Comparison of ENCODE assay signal across 20 mouse cellular contexts in the genomic region with DNA sequence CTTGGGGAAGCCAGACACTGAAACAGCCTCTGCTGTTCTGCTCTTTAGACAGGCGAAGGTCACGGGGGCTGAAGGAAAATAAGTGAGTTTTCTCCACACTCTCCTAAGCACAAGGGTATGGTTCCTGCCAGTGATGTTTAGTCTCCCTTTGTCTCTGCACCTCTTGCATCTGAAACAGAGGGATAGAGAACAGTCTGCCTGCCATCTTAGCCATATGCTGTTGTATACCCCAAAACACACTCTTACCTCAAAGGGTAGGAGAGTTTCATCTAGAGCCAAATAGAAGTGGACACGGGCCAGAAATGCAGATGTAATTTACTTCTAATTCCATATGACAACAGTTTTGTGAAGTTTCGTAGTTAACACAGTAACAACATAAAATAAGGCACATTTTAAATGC.
DNase-seq lines count a peak whose midpoint lies in the region; ATAC-seq and TF ChIP-seq lines count a peak whose summit lies in the region.
"Had no signal": no experiment of that assay in that cellular context is flagged by ENCODE, and none has a peak within 500 bp of the region (broad histone marks: within the 10 kb centered on the region; RNA-seq: fewer than 3 reads in every experiment).

No protein-coding gene starts in this region.

- H3K4me2 ChIP-seq in forebrain, embryonic 13.5 days, result no peak overlapping the region
- H3K4me2 ChIP-seq in forebrain, embryonic 12.5 days, result no peak overlapping the region
- H3K4me2 ChIP-seq in kidney, postnatal 0 days (ENCODE audit: low read length), result no peak overlapping the region
- no peak overlapping the region for H3K4me2 ChIP-seq in embryonic facial prominence, embryonic 14.5 days (ENCODE audit: low read depth, low read length)
- H3K4me2 ChIP-seq: embryonic facial prominence, embryonic 12.5 days; hindbrain, embryonic 13.5 days; stomach, embryonic 15.5 days had no signal

- no peaks in the 10 kb centered on the region for H3K36me3 ChIP-seq in forebrain, embryonic 13.5 days (ENCODE audit: poor library complexity, severe bottlenecking)
- no peaks in the 10 kb centered on the region for H3K36me3 ChIP-seq in forebrain, embryonic 12.5 days (replicated peaks)
- H3K36me3 ChIP-seq in kidney, postnatal 0 days (ENCODE audit: insufficient read depth, low read length), result no peaks in the 10 kb centered on the region
- no peaks in the 10 kb centered on the region for H3K36me3 ChIP-seq in embryonic facial prominence, embryonic 14.5 days (ENCODE audit: control insufficient read depth, insufficient read depth, low read length)
- H3K36me3 ChIP-seq in limb, embryonic 10.5 days, result no peaks in the 10 kb centered on the region
- H3K36me3 ChIP-seq: embryonic facial prominence, embryonic 12.5 days; heart, embryonic 10.5 days; hindbrain, embryonic 13.5 days; stomach, embryonic 15.5 days had no signal

- H3K4me1 ChIP-seq in forebrain, embryonic 13.5 days, result no peaks in the 10 kb centered on the region
- H3K4me1 ChIP-seq in forebrain, embryonic 12.5 days, result peaks cover 4% of the 10 kb centered on the region; the same call in 1 of the 2 replicates
- no peaks in the 10 kb centered on the region; the same call in 1 of the 2 replicates for H3K4me1 ChIP-seq in kidney, postnatal 0 days (replicated peaks; ENCODE audit: insufficient read depth, low read length)
- 0 out of 2 replicates have a peak, but pooled peaks cover 4% of the 10 kb centered on the region for H3K4me1 ChIP-seq in embryonic facial prominence, embryonic 14.5 days (ENCODE audit: control insufficient read depth, insufficient read depth, low read length)
- H3K4me1 ChIP-seq in limb, embryonic 10.5 days, result peaks cover 18% of the 10 kb centered on the region
- H3K4me1 ChIP-seq: heart, embryonic 10.5 days; hindbrain, embryonic 13.5 days had no signal

- H3K9me3 ChIP-seq in forebrain, embryonic 13.5 days (replicated peaks), result no peaks in the 10 kb centered on the region
- H3K9me3 ChIP-seq in forebrain, embryonic 12.5 days, result no peaks in the 10 kb centered on the region
- H3K9me3 ChIP-seq in kidney, postnatal 0 days (replicated peaks; ENCODE audit: low read length), result no peaks in the 10 kb centered on the region
- no peaks in the 10 kb centered on the region for H3K9me3 ChIP-seq in embryonic facial prominence, embryonic 14.5 days (ENCODE audit: control insufficient read depth, low read length)
- no peaks in the 10 kb centered on the region for H3K9me3 ChIP-seq in limb, embryonic 10.5 days (replicated peaks)
- H3K9me3 ChIP-seq: embryonic facial prominence, embryonic 12.5 days; heart, embryonic 10.5 days; hindbrain, embryonic 13.5 days; stomach, embryonic 15.5 days had no signal

- no peak overlapping the region for H3K4me3 ChIP-seq in forebrain, embryonic 13.5 days
- no peak overlapping the region for H3K4me3 ChIP-seq in forebrain, embryonic 12.5 days (replicated peaks)
- no peak overlapping the region for H3K4me3 ChIP-seq in kidney, postnatal 0 days (replicated peaks; ENCODE audit: low read depth, low read length)
- H3K4me3 ChIP-seq in embryonic facial prominence, embryonic 14.5 days (ENCODE audit: low read depth, low read length), result no peak overlapping the region
- H3K4me3 ChIP-seq in limb, embryonic 10.5 days, result no peak overlapping the region
- H3K4me3 ChIP-seq: embryonic facial prominence, embryonic 12.5 days; heart, embryonic 10.5 days; hindbrain, embryonic 13.5 days; stomach, embryonic 15.5 days had no signal

- H3K9ac ChIP-seq in forebrain, embryonic 13.5 days, result no peak overlapping the region
- H3K9ac ChIP-seq in forebrain, embryonic 12.5 days, result no peak overlapping the region
- no peak overlapping the region for H3K9ac ChIP-seq in kidney, postnatal 0 days (ENCODE audit: low read depth, low read length)
- H3K9ac ChIP-seq in embryonic facial prominence, embryonic 14.5 days (ENCODE audit: low read depth, low read length), result no peak overlapping the region
- H3K9ac ChIP-seq: embryonic facial prominence, embryonic 12.5 days; hindbrain, embryonic 13.5 days; stomach, embryonic 15.5 days had no signal

- no peak overlapping the region for H3K27ac ChIP-seq in forebrain, embryonic 13.5 days
- H3K27ac ChIP-seq in forebrain, embryonic 12.5 days, result no peak overlapping the region
- H3K27ac ChIP-seq in kidney, postnatal 0 days, result peak overlapping the region; percentile 32; the same call in 1 of the 2 replicates
- H3K27ac ChIP-seq in embryonic facial prominence, embryonic 14.5 days (replicated peaks; ENCODE audit: low read depth, low read length), result no peak overlapping the region
- H3K27ac ChIP-seq in limb, embryonic 10.5 days, result peak overlapping the region; percentile 66; the same call in 1 of the 2 replicates
- H3K27ac ChIP-seq: embryonic facial prominence, embryonic 12.5 days; heart, embryonic 10.5 days; hindbrain, embryonic 13.5 days; stomach, embryonic 15.5 days had no signal

- 75% methylated on average over 4 of the region's 4 CpGs for WGBS in forebrain, embryonic 13.5 days
- 83% methylated on average over 4 of the region's 4 CpGs for WGBS in forebrain, embryonic 12.5 days
- 55% methylated on average over 4 of the region's 4 CpGs for WGBS in kidney, postnatal 0 days
- WGBS in embryonic facial prominence, embryonic 14.5 days, result 63% methylated on average over 4 of the region's 4 CpGs
- 84% methylated on average over 4 of the region's 4 CpGs for WGBS in limb, embryonic 10.5 days

- no peaks in the 10 kb centered on the region for H3K27me3 ChIP-seq in forebrain, embryonic 13.5 days
- no peaks in the 10 kb centered on the region for H3K27me3 ChIP-seq in forebrain, embryonic 12.5 days
- no peaks in the 10 kb centered on the region for H3K27me3 ChIP-seq in kidney, postnatal 0 days (ENCODE audit: insufficient read depth, low read length)
- H3K27me3 ChIP-seq in embryonic facial prominence, embryonic 14.5 days (replicated peaks; ENCODE audit: control insufficient read depth, insufficient read depth, low read length), result no peaks in the 10 kb centered on the region
- H3K27me3 ChIP-seq in limb, embryonic 10.5 days (ENCODE audit: low read depth, poor library complexity, severe bottlenecking), result no peaks in the 10 kb centered on the region
- H3K27me3 ChIP-seq: hindbrain, embryonic 13.5 days; stomach, embryonic 15.5 days had no signal

- TF ChIP-seq CTCF in kidney, postnatal 0 days (IDR thresholded peaks at IDR 0.05; ENCODE audit: low read depth), result no peak

- DNase-seq in kidney, postnatal 0 days (ENCODE audit: low spot score), result peak; percentile 50
- DNase-seq in kidney, adult 18-20 months, result no peak
- DNase-seq in embryonic facial prominence, embryonic 14.5 days (ENCODE audit: low spot score), result no peak
- DNase-seq in limb, embryonic 10.5 days (ENCODE audit: low spot score), result no peak
- DNase-seq in urinary bladder, adult 18-20 months (ENCODE audit: low spot score in 2 of 2), result no peak
- DNase-seq in adipocyte (ENCODE audit: low spot score), result no peak
- DNase-seq: cerebellum, adult 2 months; heart, postnatal 10 days; liver; right cerebral cortex, postnatal 25 days; thymus, adult 18-20 months; thymus, postnatal 4 days had no signal

- ATAC-seq in forebrain, embryonic 13.5 days, result peak; percentile 63; the same call in 1 of the 2 replicates
- no peak for ATAC-seq in forebrain, embryonic 12.5 days (ENCODE audit: low FRiP score)
- no peak for ATAC-seq in kidney, postnatal 0 days (replicated peaks; ENCODE audit: low FRiP score, low read depth)
- peak; percentile 44; the same call in 1 of the 2 replicates for ATAC-seq in embryonic facial prominence, embryonic 14.5 days (ENCODE audit: low read depth)
- ATAC-seq: inflammation-experienced regulatory T-cells, adult 6 months; midbrain, embryonic 16.5 days had no signal

Comparison
In these comparisons a context has a peak if more than half of its experiments do, and no peak if none do; other contexts are left out.
1. ATAC-seq: peak in forebrain, embryonic 13.5 days (single experiment) and embryonic facial prominence, embryonic 14.5 days (single experiment); none in forebrain, embryonic 12.5 days (single experiment) and kidney, postnatal 0 days (single experiment).
2. H3K27ac ChIP-seq: peak in kidney, postnatal 0 days (single experiment) and limb, embryonic 10.5 days (single experiment); none in forebrain, embryonic 13.5 days (single experiment), forebrain, embryonic 12.5 days (single experiment) and embryonic facial prominence, embryonic 14.5 days (single experiment).